Mouse (Mus musculus) olfactory bulb, adult 2 months (tissue): ENCODE measurements around the gene Insrr.

Source experiments
- CTCF ChIP-seq: fragments of 200-500 bp; IDR thresholded peaks from 2 replicates; pipeline ENCODE4 v1.5.1; 2012; ENCODE audit warnings: low read depth, mild to moderate bottlenecking, low read length, moderate library complexity; ENCODE audit not compliant: insufficient read depth
- POLR2A ChIP-seq: fragments of 200-500 bp; IDR thresholded peaks from 2 replicates; pipeline ENCODE4 v1.6.1; 2012; ENCODE audit warnings: mild to moderate bottlenecking, low read depth, low read length, moderate library complexity; ENCODE audit not compliant: insufficient read depth

GRCm38 (mm10) chr3:87779086-87779485 lies 17.7 kb upstream of the Insrr start:
- TF ChIP-seq POLR2A: no peak
- no peak for TF ChIP-seq CTCF
